Mouse (Mus musculus) megakaryocyte, embryonic 14.5 days (primary cell): ENCODE measurements around the gene Tuba1c.

Experiments used
- FLI1 ChIP-seq: IDR thresholded peaks from 2 replicates; pipeline ENCODE4 v1.6.1; 2012; ENCODE audit warnings: low read length, inconsistent platforms, mixed read lengths
- GATA1 ChIP-seq: IDR thresholded peaks from 3 replicates; pipeline ENCODE4 v1.6.1; 2012; ENCODE audit warnings: mixed read lengths, low read length, inconsistent platforms, borderline replicate concordance

DNA sequence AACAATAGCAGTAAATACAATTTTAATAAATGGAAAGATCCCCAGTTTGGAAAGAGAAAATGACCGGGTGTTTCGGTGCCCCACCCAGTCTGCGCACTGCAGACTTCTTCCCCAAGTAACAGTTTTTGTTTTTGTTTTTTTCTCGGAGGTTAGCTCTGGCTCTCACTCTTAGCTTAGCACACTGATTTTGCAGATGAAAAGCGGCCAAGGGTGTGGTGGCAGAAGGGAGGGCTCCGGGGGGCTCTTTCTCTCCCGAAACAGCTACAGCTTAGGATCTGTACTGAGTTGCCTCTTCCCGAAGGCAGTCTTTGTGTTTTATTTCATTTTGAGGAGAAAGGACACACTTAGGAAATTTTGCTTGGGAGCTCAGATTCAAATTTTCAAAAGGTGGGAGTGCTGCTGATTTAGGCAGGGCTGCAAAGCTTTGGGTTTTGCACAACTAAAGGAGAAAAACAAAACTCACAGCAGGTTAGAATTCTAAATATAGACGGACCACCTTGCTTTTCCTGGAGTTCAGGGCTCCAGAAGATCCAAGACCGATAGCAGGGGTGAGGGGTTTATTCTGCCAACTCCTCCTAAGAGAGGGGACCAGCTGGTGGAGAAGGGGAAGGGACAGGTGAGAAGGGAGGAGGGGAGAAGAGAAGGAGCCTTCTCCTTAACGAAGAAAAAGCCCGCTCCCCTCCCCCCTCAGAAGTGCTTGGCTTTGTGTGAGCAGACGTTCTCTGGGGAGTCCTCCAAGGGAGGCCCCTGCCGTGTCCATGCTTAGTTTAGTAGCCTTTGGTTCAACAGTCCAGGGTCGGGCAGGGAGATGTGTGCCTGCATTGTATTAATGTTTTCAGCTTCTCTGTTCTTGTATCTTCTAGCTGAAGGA, 38.8 kb upstream of the Tuba1c start:
- no peak for TF ChIP-seq FLI1
- TF ChIP-seq GATA1, result no peak
